Mouse (Mus musculus) ES-Bruce4 (cell line): ENCODE measurements around the gene Gkn3. TPM values are rescaled to one million over a fixed set of nuclear protein-coding genes. Genes with fewer than 3 reads are reported as not detected.

Experiments used
- H3K27ac ChIP-seq: 2 replicates; pipeline ENCODE4 v1.5.1; 2012; ENCODE audit warnings: low read length, inconsistent platforms; ENCODE audit not compliant: insufficient read depth
- H3K27me3 ChIP-seq: 2 replicates; pipeline ENCODE4 v1.6.1; 2012; ENCODE audit warnings: mild to moderate bottlenecking, low read length, inconsistent platforms; ENCODE audit not compliant: control insufficient read depth, poor library complexity, insufficient read depth, severe bottlenecking
- H3K36me3 ChIP-seq: 2 replicates; pipeline ENCODE4 v1.6.1; 2012; ENCODE audit warnings: inconsistent platforms, mild to moderate bottlenecking, low read length, moderate library complexity; ENCODE audit not compliant: control insufficient read depth, poor library complexity, insufficient read depth, severe bottlenecking
- H3K4me1 ChIP-seq: one replicate; pipeline ENCODE4 v1.8.1; 2011; ENCODE audit warnings: low read length; ENCODE audit not compliant: control insufficient read depth, insufficient read depth
- H3K4me3 ChIP-seq: 2 replicates; pipeline ENCODE4 v1.5.1; 2011; ENCODE audit warnings: low read depth, mild to moderate bottlenecking, low read length
- H3K9ac ChIP-seq: 2 replicates; pipeline ENCODE4 v1.6.1; 2012; ENCODE audit warnings: low read depth, mild to moderate bottlenecking, inconsistent platforms; ENCODE audit not compliant: poor library complexity, severe bottlenecking
- H3K9me3 ChIP-seq: replicated peaks from 2 replicates; pipeline ENCODE4 v1.6.1; 2012; ENCODE audit warnings: mild to moderate bottlenecking, low read length, inconsistent platforms; ENCODE audit not compliant: control insufficient read depth, poor library complexity, insufficient read depth, severe bottlenecking
- CTCF ChIP-seq: IDR thresholded peaks from one replicate; pipeline ENCODE4 v1.8.1; 2011; ENCODE audit warnings: low read depth, low read length
- EP300 ChIP-seq: IDR thresholded peaks from 2 replicates; pipeline ENCODE4 v1.6.1; 2011; ENCODE audit warnings: low read depth, low read length; ENCODE audit not compliant: insufficient read depth
- POLR2A ChIP-seq: IDR thresholded peaks from one replicate; pipeline ENCODE4 v1.8.1; 2011; ENCODE audit warnings: low read length; ENCODE audit not compliant: insufficient read depth
- polyA plus RNA-seq: library from polyadenylated mRNA; stranded (reverse); fragments of >200 nt; gene quantifications from 2 replicates; pipeline ENCODE4 v1.2.4, GENCODE M21; 2011; ENCODE audit warnings: low read depth; ENCODE audit not compliant: missing spikeins, insufficient read depth, insufficient read length

Gkn3 gene
- polyA plus RNA-seq, 1 experiment = not detected

GRCm38 (mm10) chr6:87394783-87395182 lies 6.0 kb upstream of the Gkn3 start:
- H3K27me3 ChIP-seq = no peaks in the 10 kb centered on the region
- H3K4me3 ChIP-seq = no peak overlapping the region
- TF ChIP-seq POLR2A = no peak
- TF ChIP-seq CTCF = no peak
- TF ChIP-seq EP300 = no peak
- no peaks in the 10 kb centered on the region for H3K4me1 ChIP-seq
- no peaks in the 10 kb centered on the region for H3K36me3 ChIP-seq
- H3K27ac ChIP-seq = no peak overlapping the region
- H3K9me3 ChIP-seq = no peaks in the 10 kb centered on the region
- no peak overlapping the region for H3K9ac ChIP-seq

GRCm38 (mm10) chr6:87393466-87394205 lies 4.9 kb upstream of the Gkn3 start:
- Histone ChIP-seq H3K27me3 (no peaks in the 10 kb centered on the region), H3K36me3 (no peaks in the 10 kb centered on the region), H3K4me3 (no peak overlapping the region), H3K9ac (no peak overlapping the region), H3K27ac (no peak overlapping the region), H3K4me1 (no peaks in the 10 kb centered on the region), H3K9me3 (no peaks in the 10 kb centered on the region)
- no peak for TF ChIP-seq POLR2A
- no peak for TF ChIP-seq EP300
- TF ChIP-seq CTCF = no peak

- Histone ChIP-seq H3K36me3 (no peaks in the 10 kb centered on the region), H3K4me1 (no peaks in the 10 kb centered on the region), H3K27ac (no peak overlapping the region), H3K9ac (no peak overlapping the region), H3K27me3 (no peaks in the 10 kb centered on the region), H3K9me3 (no peaks in the 10 kb centered on the region), H3K4me3 (no peak overlapping the region)
- TF ChIP-seq CTCF (no peak), POLR2A (no peak), EP300 (no peak)
These were observed 787 bp upstream of the Gkn3 start for GRCm38 (mm10) chr6:87389455-87389989.

GRCm38 (mm10) chr6:87386681-87387080 lies 2.1 kb downstream of the Gkn3 start:
- H3K9ac ChIP-seq = no peak overlapping the region
- no peaks in the 10 kb centered on the region for H3K9me3 ChIP-seq
- no peak for TF ChIP-seq POLR2A
- no peak for TF ChIP-seq EP300
- no peak for TF ChIP-seq CTCF
- H3K4me3 ChIP-seq = no peak overlapping the region
- no peaks in the 10 kb centered on the region for H3K36me3 ChIP-seq
- H3K27ac ChIP-seq = no peak overlapping the region
- H3K27me3 ChIP-seq = no peaks in the 10 kb centered on the region
- H3K4me1 ChIP-seq = no peaks in the 10 kb centered on the region

GRCm38 (mm10) chr6:87386203-87386602 lies 2.5 kb downstream of the Gkn3 start:
- H3K27me3 ChIP-seq = no peaks in the 10 kb centered on the region
- no peak overlapping the region for H3K27ac ChIP-seq
- TF ChIP-seq EP300 (no peak), POLR2A (no peak), CTCF (peak; percentile 30)

DNA sequence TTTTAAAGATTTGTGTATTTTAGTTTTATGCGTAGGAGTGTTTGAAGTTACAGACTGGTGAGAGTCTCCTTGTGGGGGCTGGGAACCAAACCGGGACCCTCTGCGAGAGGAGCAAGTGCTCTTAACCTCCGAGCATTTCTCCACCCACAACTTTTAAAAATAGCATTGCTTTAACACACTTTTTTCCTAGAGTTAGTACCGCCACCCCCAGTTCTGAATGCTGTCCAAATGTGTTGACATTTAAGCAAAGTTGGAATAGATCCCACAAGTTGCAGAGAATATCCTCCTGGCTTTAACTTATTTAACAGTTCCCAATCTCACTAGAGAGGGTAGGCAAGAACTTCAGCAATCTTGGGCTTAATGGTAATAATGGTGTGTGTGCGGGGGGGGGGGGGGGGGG lies 4.0 kb downstream of the Gkn3 start:
- H3K4me3 ChIP-seq = no peak overlapping the region
- no peaks in the 10 kb centered on the region for H3K36me3 ChIP-seq
- H3K27ac ChIP-seq = no peak overlapping the region
- no peak overlapping the region for H3K9ac ChIP-seq
- H3K27me3 ChIP-seq = no peaks in the 10 kb centered on the region
- TF ChIP-seq POLR2A (no peak), CTCF (no peak), EP300 (no peak)
- H3K4me1 ChIP-seq = no peaks in the 10 kb centered on the region
- no peaks in the 10 kb centered on the region for H3K9me3 ChIP-seq

More at GRCm38 (mm10) chr6:87386203-87386602, 2.5 kb downstream of the Gkn3 start:
- no peaks in the 10 kb centered on the region for H3K4me1 ChIP-seq
- no peaks in the 10 kb centered on the region for H3K9me3 ChIP-seq
- H3K4me3 ChIP-seq = no peak overlapping the region
- H3K9ac ChIP-seq = no peak overlapping the region
- H3K36me3 ChIP-seq = no peaks in the 10 kb centered on the region
